Mouse (Mus musculus) A20 (cell line): ENCODE data around the gene Gtf2ird1.
"Not testable (repeated sequence)": the region's sequence is repeated elsewhere in the genome, so short reads cannot be mapped to it uniquely, and the experiment has no call there.

Experiments
- DNase-seq: peaks from one replicate; pipeline ENCODE4 v3.0.0-alpha.2; 2011; ENCODE audit warnings: low read depth, low spot score

The Gtf2ird1 gene

DNA sequence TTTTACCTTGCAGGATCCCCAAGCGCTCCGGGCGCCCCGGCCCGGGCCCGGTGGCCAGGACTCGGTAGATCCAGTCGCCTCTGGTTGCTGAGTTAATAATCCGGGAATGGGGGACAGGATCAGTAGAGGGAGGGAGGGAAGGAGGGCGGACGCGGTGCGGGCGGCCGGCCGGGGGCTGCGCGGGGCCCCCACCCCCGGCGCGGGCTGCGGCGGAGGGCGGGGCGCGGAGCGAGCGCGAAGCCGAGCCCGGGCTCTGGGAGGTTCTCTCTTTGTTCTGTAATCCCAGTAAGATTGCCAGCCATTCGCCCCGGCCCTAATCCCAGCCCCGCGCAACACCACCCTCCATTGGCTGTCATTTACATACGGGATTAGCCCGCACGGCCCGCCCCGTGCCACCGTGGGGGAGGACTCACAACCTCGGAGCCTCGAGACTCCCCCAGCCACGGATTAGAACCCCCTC lies at the start of gene Gtf2ird1:
Gene Gtf2ird1 (minus strand): TSS at position 214 of the 460 bp plus-strand sequence.
- peak; percentile 72 for DNase-seq

DNA sequence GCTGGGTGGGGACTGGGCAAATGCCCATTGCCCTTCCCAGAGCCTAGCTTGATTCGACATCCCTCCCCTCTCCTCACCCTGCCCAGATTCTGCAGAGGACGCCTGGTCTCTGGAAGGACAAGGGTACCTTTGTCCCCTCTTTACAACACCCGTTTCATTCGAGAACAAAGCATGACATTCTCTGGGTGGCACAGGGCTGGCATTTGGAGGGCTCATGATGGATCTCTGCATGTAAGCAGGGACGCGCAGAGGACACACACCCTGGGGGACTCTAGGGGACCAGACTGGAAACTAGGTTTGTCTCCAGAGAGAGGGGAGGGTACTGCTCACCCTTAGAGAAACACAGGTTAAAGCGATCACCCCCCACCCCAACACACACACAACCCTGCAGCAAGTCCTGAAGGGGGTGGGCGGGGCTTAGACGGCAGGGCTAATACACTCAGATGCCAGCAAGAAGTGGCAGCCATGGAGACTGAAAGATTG lies 49.3 kb upstream of the Gtf2ird1 start:
- DNase-seq: no peak

DNA sequence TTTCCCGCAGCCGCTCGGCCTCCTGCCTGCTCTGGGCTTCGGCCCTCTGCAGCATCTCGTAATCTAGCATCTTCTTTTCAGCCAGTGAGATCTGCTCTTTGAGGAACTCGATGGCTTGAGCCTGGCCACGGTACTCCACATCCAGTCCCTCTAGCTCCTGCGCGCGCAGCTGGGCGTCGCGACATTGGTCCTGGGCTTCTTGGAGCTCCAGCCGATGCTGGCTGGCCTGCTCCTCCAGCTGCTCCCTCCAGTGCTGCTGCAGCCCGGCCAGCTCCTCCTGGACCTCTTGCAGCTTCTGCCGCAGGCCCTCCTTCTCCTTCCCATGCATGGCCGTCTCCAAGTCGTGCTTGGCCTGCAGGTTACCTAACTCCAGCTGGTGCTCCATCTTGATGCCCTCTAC lies 46.1 kb upstream of the Gtf2ird1 start:
- DNase-seq: no peak

- DNase-seq: no peak
These were observed 44.9 kb upstream of the Gtf2ird1 start for GRCm38 (mm10) chr5:134501453-134501852.

- no peak for DNase-seq
These were observed 44.2 kb upstream of the Gtf2ird1 start for GRCm38 (mm10) chr5:134500681-134501080.

GRCm38 (mm10) chr5:134500062-134500461 lies 43.5 kb upstream of the Gtf2ird1 start:
- peak; percentile 71 for DNase-seq

- DNase-seq: no peak
These were observed 40.5 kb upstream of the Gtf2ird1 start for GRCm38 (mm10) chr5:134497026-134497425.

DNA sequence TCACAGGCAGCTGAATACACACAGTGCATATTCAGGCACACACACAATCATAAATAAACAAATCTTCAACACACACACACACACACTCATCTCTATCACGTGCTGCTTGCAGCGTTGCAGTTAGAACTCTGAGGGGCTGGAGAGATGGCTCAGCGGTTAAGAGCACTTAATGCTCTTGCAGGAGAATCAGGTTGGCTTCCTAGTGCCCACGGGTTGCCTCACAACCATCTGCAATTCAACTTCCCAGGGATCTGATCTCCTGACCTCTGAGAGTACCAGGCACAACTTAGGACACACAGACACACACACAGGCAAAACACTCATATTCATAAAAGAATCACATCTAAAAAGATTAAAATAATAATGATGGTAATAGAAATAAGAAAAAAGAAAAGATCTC lies 39.3 kb upstream of the Gtf2ird1 start:
- DNase-seq: no peak

DNA sequence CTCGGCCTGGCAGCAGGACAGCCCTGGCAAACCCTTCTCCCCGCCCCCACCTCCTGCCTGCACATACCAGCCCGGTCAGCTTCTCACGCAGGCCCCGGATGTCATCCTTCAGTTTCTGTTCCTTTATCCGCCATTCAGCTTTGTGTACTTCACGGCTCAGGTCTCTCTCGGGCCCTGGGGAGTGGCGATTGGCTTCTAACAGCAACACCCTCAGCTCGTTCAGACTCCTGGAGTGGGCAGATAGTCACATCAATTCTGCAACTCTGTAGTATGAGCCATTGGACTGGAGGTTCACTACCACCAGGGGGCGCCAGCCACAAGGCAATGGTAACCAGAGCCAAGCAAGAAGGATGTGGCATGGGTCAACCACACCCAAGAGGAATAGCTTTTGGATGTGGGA lies 37.6 kb upstream of the Gtf2ird1 start:
- DNase-seq: peak; percentile 95

DNA sequence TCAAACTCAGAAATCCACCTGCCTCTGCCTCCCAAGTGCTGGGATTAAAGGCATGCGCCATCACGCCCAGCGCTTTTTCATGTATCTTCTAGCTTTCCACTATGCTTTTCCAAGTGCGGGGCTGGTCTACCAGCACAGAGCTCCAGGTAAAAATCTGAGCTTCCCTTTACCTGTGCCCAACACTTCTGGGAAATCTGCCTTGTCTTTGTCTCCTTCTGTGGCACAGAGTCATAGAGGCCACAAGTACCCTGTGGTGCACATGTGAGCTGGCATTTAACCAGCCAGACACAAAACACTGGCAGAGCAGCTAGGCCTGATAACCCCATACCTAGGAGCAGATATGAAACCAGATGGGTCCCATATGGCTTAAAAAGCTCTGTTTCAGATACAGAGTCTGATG lies 36.4 kb upstream of the Gtf2ird1 start:
- DNase-seq: no peak

DNA sequence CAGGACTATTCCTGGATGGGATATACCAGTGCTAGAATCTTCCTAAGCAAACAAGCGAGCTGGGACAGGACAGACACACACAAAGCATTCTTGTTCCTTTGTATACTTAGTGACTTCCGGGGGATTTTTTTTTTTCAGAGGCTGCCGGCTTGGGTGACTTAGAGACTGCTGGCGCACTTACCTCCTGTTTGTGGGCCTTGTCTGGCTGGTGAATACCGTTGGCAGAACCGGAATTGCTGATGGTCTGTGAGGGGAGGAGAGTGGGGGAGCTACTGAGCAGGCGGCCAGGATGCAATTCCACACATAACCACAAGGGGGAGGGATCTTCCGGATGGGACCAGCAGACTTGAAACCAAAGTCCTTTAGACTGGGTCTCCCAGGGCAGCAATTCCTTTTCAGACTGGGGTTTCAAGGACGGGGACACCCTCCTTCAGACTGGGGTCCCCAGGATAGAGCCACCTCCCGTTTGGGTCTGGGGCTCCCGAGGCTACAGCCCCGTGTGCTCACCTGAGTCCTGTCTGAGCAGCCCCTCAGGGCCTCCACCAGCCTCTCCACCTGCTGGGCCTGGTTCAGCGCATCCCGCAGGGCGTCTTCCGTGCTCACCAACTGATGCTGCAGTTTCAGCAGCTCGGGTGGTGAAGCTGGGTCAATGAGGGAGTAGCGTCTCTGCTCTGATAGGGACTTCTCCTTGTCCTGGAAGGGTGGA lies 35.3 kb upstream of the Gtf2ird1 start:
- DNase-seq: peak; percentile 95

DNA sequence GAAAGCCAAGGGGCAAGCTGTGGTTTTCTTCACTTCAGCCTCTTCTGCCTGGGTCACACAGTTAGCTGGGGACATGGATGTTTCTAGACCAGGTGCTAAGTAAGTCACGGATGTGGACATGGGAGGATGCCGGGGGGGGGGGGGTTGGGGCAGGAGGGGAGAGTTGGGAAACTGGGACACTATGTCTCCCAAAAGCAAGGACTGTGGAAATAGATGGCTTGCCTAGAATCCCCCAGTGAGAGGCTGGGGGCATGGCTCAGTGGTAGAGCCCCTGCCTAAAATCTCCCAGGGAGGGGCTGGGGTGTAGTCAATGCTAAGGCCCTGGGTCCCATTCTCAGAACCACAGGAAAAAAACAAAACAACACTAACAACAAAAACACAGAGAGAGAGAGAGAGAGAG lies 34.7 kb upstream of the Gtf2ird1 start:
- DNase-seq: no peak

GRCm38 (mm10) chr5:134490465-134490864 lies 33.9 kb upstream of the Gtf2ird1 start:
- peak; percentile 59 for DNase-seq

GRCm38 (mm10) chr5:134489583-134489982 lies 33.1 kb upstream of the Gtf2ird1 start:
- peak; percentile 65 for DNase-seq

GRCm38 (mm10) chr5:134488596-134488995 lies 32.1 kb upstream of the Gtf2ird1 start:
- no peak for DNase-seq

- no peak for DNase-seq
These were observed 31.5 kb upstream of the Gtf2ird1 start for GRCm38 (mm10) chr5:134488042-134488441.

- peak; percentile 86 for DNase-seq
These were observed 29.6 kb upstream of the Gtf2ird1 start for GRCm38 (mm10) chr5:134485900-134486665.

DNA sequence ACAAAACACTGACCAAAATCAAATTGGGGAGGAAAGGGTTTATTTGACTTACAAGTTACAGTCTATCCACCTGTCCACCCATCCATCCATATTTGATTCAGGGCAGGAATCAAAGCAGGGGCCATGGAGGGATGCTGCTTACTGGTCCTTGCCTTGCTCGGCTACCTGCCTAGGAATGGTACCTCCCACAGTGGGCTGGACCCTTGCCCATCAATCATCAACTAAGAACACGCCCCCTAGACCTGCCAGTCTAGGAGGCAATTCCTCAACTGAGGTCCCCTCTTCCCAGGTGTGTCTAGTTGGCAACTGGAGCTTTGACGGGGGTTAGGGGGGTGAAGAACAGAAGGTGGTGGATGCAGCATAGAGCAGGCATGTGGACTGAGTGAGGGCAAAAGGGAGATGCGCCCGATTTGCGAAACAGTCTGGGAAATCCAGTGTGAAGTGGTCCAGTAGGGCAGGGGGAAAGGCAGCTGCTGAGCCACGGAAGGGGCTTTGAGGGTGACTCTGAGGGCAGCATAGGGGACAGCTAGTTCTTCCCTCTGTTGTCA lies 28.7 kb upstream of the Gtf2ird1 start:
- no peak for DNase-seq

DNA sequence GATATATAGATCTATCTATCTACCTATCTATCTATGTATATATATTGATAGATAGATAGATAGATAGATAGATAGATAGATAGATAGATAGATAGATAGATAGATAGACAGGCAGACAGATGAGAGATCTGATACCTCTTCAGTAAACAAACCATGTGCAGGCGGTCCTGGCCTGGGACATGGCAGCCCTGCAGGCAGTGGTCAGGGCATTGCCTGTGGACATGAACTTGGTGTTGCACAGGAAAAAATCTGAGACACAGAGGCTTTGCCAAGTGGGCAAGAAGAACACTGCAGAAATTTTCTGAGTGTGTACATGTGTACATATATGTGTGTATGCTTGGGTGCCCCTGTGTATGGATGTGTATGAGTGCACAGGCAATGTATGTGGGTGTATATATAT lies 26.8 kb upstream of the Gtf2ird1 start:
- no peak for DNase-seq

GRCm38 (mm10) chr5:134482331-134482730 lies 25.8 kb upstream of the Gtf2ird1 start:
- DNase-seq: no peak

DNA sequence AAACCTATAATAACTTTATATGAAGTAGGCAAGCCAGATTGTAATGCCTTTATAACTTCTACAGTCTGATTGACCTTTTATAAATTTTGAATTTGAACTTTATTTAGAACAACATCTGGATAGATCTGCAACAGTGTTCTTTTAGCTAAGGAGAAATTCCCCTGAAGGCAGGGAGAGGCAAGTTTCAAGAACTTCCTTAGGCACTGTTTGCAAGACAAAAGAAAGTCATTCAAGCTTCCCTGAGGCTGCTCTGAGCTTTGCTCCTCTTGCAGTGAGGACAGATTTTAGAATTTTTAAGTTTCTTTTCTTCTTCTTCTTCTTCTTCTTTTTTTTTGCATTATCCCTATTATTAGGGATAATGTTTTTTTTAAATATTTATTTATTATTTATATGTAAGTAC lies 22.4 kb upstream of the Gtf2ird1 start:
- not testable (repeated sequence) for DNase-seq

GRCm38 (mm10) chr5:134475686-134476085 lies 19.2 kb upstream of the Gtf2ird1 start:
- not testable (repeated sequence) for DNase-seq
